Mouse (Mus musculus) bone marrow, adult 2 months (tissue): ENCODE data around the gene Adgrl1. TPM values are rescaled to one million over a fixed set of nuclear protein-coding genes. Genes with fewer than 3 reads are reported as not detected.
A peak's percentile ranks its signal among the peaks of the same experiment; 100 is the strongest.

Experiments
- H3K27ac ChIP-seq: fragments of 200-500 bp; 2 replicates; pipeline ENCODE4 v1.5.1; 2012; ENCODE audit warnings: low read depth, mild to moderate bottlenecking, control low read depth, inconsistent platforms, low read length; ENCODE audit not compliant: control insufficient read depth, poor library complexity, insufficient read depth
- H3K4me1 ChIP-seq: fragments of 200-500 bp; 2 replicates; pipeline ENCODE4 v1.6.1; 2011; ENCODE audit warnings: low read length; ENCODE audit not compliant: control insufficient read depth, insufficient read depth
- H3K4me3 ChIP-seq: fragments of 200-500 bp; replicated peaks from 2 replicates; pipeline ENCODE3; 2011; ENCODE audit warnings: mild to moderate bottlenecking, low read depth, low read length, control low read depth; ENCODE audit not compliant: control insufficient read depth
- CTCF ChIP-seq: fragments of 200-500 bp; IDR thresholded peaks from 2 replicates; pipeline ENCODE4 v1.5.1; 2011; ENCODE audit warnings: low read length, control low read depth; ENCODE audit not compliant: control insufficient read depth, insufficient read depth
- POLR2A ChIP-seq: fragments of 200-500 bp; IDR thresholded peaks from 2 replicates; pipeline ENCODE4 v1.6.1; 2011; ENCODE audit warnings: low read depth, mild to moderate bottlenecking, control low read depth, low read length, borderline replicate concordance; ENCODE audit not compliant: control insufficient read depth
- WGBS: fragments of 180-500 bp; shearing (Covaris S2); methylation state at CpG from one replicate; pipeline ENCODE4 v1.1.7; 2018; 5-methylcytosine and 5-hydroxymethylcytosine counted together
- polyA plus RNA-seq: library from polyadenylated mRNA; stranded (reverse); fragments of >200 nt; gene quantifications from 2 replicates; pipeline ENCODE4 v1.2.4, GENCODE M21; 2011; ENCODE audit warnings: low replicate concordance; ENCODE audit not compliant: missing spikeins, insufficient read depth, insufficient read length

Gene Adgrl1
- polyA plus RNA-seq, 1 experiment: 8.8 TPM

DNA sequence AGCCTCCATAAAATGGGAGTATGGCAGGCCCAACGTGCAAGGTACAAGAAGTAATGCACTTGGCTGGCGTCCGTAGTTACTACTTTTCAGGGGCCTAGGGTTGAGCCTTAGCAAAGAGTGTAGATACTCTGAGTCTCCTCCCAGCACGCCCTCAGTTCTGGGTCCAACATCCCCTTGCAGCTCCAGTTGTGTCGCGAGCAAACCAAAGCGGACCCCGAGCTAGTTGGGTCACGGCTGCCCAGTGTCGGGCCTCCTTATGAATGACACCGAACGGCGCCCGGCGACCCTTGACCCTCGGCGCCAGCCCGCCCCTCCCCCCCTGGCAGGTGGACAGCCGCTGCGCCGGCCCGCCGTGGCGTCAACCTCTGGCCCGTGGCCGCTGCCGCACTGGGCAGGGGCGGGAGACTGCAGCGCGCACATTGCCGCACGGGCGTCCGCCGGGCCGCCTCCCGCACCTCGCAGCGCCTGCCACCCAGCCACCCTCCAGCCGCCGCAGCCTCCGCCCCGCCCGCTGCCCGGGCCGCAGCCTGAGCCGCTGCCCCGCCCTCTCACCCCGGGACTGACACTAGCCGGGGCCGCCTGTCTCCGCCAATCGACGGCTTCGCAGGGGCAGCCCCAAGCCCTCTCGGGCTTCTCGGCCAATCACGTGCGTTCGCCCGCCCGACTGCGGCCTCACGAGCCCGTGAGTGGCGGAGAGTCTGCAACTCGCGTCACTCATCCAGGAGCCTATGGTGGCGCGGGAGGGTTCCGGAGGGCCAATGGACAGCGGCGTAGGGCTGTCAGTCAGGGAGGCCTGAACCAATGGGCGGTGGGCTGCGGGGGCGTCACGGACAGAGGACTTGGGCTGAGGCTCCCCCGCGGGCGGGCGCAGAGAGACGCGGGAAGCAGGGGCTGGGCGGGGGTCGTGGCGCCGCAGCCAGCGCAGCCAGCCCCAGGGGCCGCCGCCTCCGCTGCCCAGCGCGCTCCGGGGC, 72.5 kb downstream of the Adgrl1 start, which contains the start of gene Prkaca:
Gene Prkaca, plus strand, starts transcription at position 844 of the 971 bp plus-strand sequence.
- Histone ChIP-seq H3K4me3 (peak within 1 kb of the TSS; percentile 75), H3K4me1 (no peaks in the 10 kb centered on the region; the same call in none of the 2 replicates), H3K27ac (peak within 1 kb of the TSS; percentile 69; the same call in 1 of the 2 replicates)
- no peak for TF ChIP-seq CTCF
- no peak for TF ChIP-seq POLR2A
- WGBS: under 1% methylated on average over 92 of the region's 94 CpGs

DNA sequence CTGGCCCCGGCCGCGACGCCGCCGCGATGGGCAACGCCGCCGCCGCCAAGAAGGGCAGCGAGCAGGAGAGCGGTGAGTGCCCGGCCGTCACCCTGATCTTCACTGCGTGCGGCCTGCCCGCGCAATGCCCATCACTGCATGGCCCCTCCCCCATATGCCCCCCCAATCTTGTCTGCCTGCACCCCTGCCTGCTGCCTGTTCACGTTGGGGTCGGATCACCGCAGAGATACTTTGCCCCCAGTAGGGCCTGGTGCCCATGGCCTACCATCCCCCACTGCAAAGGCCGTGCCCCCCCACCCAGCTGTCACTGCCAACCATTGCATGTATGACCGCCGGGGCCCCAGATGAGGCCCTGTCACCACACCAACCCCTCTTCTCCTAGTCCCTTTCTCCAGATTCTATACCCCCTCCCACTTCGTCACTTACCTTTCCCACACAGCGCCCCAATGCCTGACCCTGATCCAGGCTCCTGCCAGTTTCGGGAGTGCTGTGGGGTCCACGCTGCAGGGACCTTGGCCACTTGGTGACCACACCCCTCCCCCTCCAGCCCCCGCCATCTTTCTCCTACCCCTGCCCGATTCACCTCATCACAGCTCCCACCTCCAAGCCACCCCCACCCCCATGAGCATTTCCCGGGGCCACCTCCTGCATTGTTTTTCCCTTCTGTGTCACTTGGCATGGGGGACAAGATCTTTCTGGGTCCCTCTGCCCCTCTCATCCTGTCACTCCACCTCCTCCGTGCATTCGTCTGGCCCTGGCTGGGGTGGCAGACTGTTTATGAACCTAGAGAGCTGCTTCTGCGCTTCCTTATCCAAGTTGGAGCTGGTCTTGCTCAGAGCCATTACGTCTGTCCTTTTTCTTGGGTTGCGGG, 73.5 kb downstream of the Adgrl1 start:
- peak overlapping the region; percentile 68 for H3K4me3 ChIP-seq
- H3K4me1 ChIP-seq: no peaks in the 10 kb centered on the region; the same call in none of the 2 replicates
- no peak for TF ChIP-seq CTCF
- TF ChIP-seq POLR2A: no peak
- 10% methylated on average over 37 of the region's 37 CpGs for WGBS
- H3K27ac ChIP-seq: peak overlapping the region; percentile 60; the same call in 1 of the 2 replicates

DNA sequence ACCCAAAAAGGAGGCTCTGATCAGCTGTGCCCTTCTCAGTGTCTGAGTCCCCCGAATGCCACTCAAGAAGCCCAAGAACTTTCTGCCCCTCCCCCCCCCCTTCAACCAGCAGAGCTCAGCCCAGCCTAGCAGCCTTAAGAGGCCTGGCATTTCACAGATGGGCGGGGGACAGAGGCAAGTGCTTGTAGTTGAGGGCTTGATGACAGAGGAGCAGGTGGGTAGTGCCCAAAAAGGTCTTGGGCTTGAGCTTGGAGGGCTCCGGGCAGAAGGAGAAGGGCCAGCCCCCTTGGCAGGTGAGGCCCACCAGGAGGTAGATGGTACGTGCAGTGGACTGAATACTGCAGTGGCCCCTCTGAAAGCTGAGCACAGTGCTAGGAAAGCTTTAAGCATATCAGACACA, 74.6 kb downstream of the Adgrl1 start:
- Histone ChIP-seq H3K4me1 (no peaks in the 10 kb centered on the region; the same call in none of the 2 replicates), H3K4me3 (no peak overlapping the region), H3K27ac (no peak overlapping the region)
- 85% methylated on average over 4 of the region's 4 CpGs for WGBS
- TF ChIP-seq POLR2A (no peak), CTCF (no peak)

DNA sequence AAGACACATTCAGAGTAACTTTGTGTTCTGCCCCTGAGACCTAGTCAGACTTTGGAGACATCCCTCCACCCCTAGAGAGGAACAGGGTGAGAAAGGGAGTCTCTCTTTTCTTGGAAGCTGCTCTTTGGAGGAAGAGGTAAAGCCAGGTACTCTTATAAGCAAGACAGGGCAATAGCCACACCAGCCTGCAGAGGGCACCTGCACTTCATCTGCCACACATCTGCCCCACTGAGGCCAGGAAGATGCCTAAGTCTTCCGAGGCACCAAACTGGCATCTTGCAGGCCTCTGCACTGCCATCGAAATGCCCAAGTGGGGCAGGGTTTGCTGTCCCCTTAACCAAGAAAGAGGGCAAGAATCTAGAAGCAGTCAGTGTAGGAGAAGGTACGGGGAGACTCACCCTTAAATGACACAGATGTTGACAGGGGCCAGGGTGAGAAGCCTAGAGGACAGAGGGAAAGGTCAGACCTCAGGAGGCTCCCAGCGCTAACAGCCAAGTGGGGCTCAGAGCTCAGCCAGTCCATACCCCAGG, 76.3 kb downstream of the Adgrl1 start:
- TF ChIP-seq POLR2A (no peak), CTCF (peak; percentile 68)
- Histone ChIP-seq H3K4me3 (no peak overlapping the region), H3K27ac (no peak overlapping the region), H3K4me1 (no peaks in the 10 kb centered on the region; the same call in none of the 2 replicates)
- WGBS: 59% methylated on average over 4 of the region's 4 CpGs

DNA sequence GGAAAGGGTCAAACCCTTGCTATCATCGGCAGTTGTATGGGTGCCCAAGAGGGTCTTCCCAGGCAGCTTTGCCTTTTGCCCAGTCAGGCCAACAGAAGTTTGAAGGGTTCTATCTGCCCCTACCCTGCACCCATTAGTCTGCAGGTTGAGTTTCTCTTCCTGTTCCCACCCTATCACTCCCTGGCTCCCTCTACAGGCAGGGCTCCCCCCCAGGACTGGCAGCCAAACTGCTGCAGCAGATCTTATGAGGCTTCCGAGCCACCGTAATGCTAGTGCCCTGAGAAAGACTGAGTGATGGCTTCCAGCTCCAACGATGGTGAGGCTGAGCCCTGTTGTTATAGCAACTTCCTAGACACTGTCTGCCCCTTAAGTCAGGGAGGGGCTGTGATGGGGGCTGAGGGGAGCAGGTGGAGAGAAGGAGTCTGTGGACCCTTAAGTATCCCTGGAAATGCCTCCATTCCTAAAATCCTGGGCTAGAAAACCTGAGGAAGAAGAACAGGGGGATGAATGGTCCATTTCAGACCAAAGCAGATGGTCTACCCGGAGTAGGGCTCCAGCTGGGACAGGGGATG, 77.0 kb downstream of the Adgrl1 start:
- TF ChIP-seq CTCF (no peak), POLR2A (no peak)
- Histone ChIP-seq H3K27ac (no peak overlapping the region), H3K4me1 (no peaks in the 10 kb centered on the region; the same call in none of the 2 replicates), H3K4me3 (no peak overlapping the region)
- WGBS: 84% methylated on average over 5 of the region's 5 CpGs

DNA sequence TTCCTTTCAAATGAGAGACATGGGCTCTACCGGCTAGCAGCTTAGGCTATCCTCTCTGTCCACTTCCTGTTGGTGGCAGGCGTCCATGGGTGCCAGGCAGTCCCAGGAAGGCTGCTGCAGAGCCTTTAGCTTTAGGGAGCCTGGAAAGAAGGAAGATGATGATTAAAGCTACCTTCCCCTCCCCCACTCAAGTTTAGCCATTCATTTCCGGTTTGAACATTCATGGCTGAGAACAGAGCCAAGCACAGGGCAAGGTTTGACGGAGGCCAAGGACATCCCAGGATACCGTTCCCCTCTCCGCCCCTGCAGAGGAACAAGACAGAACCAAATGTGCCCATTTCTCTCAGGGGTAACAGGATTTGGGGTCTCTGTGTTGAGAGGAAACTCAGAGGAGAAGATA, 77.7 kb downstream of the Adgrl1 start:
- no peaks in the 10 kb centered on the region; the same call in none of the 2 replicates for H3K4me1 ChIP-seq
- TF ChIP-seq CTCF: no peak
- TF ChIP-seq POLR2A: no peak
- H3K27ac ChIP-seq: no peak overlapping the region; the same call in 1 of the 2 replicates
- WGBS: 38% methylated on average over 6 of the region's 6 CpGs
- H3K4me3 ChIP-seq: no peak overlapping the region

DNA sequence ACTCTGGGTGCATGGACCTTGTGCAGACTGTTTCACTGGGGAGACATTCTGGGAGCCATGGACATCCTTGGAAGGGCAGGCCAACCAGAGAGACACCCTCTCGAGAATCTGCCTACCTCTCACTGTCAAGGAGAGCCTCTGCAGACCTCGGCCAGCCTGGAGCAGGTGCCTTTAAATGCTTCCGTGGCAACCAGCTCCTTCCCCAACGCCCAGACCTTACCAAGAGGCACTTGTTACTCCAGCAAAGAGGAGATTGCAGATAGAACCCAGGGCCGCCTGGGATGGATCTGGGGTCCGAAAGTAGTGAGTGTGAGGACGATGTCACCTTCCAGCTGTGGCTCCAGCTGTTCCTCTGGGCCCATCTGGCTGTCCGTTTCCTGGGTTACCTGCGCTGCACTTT, 78.3 kb downstream of the Adgrl1 start:
- no peak for TF ChIP-seq CTCF
- no peak for TF ChIP-seq POLR2A
- H3K4me3 ChIP-seq: no peak overlapping the region
- H3K27ac ChIP-seq: no peak overlapping the region
- 84% methylated on average over 9 of the region's 9 CpGs for whole genome bisulfite sequencing
- H3K4me1 ChIP-seq: no peaks in the 10 kb centered on the region; the same call in none of the 2 replicates

DNA sequence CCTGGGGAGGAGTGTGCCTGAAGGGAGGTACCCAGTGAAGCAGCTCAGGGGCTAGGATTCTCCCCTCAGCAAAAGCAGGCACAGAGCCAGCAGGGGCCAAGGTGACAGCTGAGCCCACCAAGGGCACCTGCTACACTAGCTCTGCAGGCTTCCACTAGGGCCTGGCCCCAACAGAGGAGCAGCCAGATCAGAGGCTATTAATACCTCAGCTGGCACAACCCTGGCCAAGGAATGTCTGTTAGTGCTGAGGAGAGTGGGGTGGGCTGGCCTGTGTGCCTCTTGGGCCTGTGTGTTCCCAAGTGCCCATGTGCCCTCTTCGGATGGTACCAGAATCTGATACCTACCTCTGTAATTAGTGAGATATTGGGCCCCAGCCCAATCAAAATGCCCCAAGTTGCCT, 80.3 kb downstream of the Adgrl1 start:
- Histone ChIP-seq H3K4me3 (no peak overlapping the region), H3K27ac (no peak overlapping the region), H3K4me1 (no peaks in the 10 kb centered on the region; the same call in none of the 2 replicates)
- 95% methylated on average over 1 of the region's 1 CpGs for WGBS
- TF ChIP-seq CTCF (no peak), POLR2A (no peak)
